Mouse (Mus musculus): ENCODE data around the gene B4galnt1. TPM values are rescaled to one million over a fixed set of nuclear protein-coding genes. Genes with fewer than 3 reads are reported as not detected.

B4galnt1 gene
- polyA plus RNA-seq, 1 experiment from 2014 or later, result 7.8 TPM

DNA sequence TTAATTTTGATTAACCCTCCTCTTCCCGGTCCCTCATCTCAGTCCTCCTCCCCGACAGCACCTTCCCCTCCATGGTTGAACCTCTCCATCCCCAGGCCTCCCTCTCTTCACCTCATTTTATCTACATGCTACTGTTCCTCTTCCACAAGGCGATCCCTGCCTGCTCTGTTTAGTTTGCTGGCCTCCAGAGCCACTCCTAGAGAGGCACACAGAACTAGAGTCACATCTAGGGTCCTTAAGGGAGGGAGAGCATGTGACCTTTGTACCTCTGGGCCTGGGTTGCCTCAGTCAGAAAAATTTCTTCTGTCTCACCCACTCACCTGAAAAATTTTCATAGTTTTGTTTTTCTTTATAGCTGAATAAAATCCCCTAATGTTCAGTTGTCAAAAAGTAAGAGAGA is 27.1 kb upstream of the B4galnt1 start:
- 85% methylated on average over 3 of the region's 3 CpGs for WGBS
- Histone ChIP-seq H3K9ac (ENCODE audit: low read length) (no peak overlapping the region), H3K4me2 (ENCODE audit: low read depth, low read length, severe bottlenecking) (no peak overlapping the region), H3K36me3 (ENCODE audit: control insufficient read depth, insufficient read depth, low read length) (no peaks in the 10 kb centered on the region), H3K4me1 (replicated peaks; ENCODE audit: control insufficient read depth, insufficient read depth, low read length) (no peaks in the 10 kb centered on the region), H3K4me3 (ENCODE audit: low read depth, low read length) (no peak overlapping the region), H3K27me3 (ENCODE audit: control insufficient read depth, insufficient read depth, low read length) (no peaks in the 10 kb centered on the region), H3K9me3 (ENCODE audit: control insufficient read depth, low read length) (no peaks in the 10 kb centered on the region), H3K27ac (ENCODE audit: low read depth, low read length) (no peak overlapping the region)
- ATAC-seq (replicated peaks; ENCODE audit: low FRiP score) (no peak), DNase-seq (ENCODE audit: low spot score) (no peak)

DNA sequence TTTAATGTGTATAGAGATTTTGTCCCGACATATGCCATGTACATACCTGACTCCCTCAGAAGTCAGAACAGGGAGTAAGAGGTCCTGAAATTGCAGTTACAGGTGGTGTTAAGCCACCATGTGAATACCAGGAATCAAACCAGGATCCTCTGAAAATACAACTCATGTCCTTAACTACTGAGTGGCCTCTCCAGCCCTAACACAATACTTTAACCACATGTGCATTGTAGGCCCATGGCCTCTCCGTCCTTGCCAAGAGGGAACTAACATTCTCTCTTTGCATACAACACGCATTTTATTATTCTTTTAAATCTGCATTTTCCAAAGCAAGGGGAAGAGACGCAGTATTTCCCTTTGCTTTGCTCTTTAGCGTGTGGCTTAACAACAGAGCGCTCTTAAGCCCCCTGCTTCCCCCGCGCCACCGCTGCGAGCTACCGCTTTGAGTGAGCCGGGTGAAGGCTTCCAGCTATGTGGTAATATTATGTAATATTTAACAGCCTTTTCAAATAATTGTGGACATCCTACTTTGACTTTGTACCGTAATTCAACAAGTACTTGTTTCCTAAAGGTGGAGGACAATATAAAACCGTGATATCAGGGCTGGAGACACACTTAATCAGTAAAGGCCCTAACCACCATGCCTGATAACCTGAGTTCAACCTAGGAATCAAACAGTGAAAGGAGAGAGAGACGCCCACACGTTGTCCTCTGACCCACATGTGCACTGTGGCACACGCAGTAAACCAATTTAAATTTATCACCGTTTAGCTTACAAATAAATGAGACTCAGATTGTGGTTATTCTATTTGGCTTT is 26.5 kb upstream of the B4galnt1 start:
- H3K36me3 ChIP-seq (ENCODE audit: control insufficient read depth, insufficient read depth, low read length), result no peaks in the 10 kb centered on the region
- ATAC-seq (replicated peaks; ENCODE audit: low FRiP score) (no peak), DNase-seq (ENCODE audit: low spot score) (no peak)
- H3K4me2 ChIP-seq (ENCODE audit: low read depth, low read length, severe bottlenecking), result no peak overlapping the region
- H3K9ac ChIP-seq (ENCODE audit: low read length), result no peak overlapping the region
- no peaks in the 10 kb centered on the region for H3K9me3 ChIP-seq (ENCODE audit: control insufficient read depth, low read length)
- H3K27ac ChIP-seq (ENCODE audit: low read depth, low read length), result no peak overlapping the region
- no peak overlapping the region for H3K4me3 ChIP-seq (ENCODE audit: low read depth, low read length)
- WGBS, result 94% methylated on average over 18 of the region's 18 CpGs
- no peaks in the 10 kb centered on the region for H3K4me1 ChIP-seq (replicated peaks; ENCODE audit: control insufficient read depth, insufficient read depth, low read length)
- no peaks in the 10 kb centered on the region for H3K27me3 ChIP-seq (ENCODE audit: control insufficient read depth, insufficient read depth, low read length)

DNA sequence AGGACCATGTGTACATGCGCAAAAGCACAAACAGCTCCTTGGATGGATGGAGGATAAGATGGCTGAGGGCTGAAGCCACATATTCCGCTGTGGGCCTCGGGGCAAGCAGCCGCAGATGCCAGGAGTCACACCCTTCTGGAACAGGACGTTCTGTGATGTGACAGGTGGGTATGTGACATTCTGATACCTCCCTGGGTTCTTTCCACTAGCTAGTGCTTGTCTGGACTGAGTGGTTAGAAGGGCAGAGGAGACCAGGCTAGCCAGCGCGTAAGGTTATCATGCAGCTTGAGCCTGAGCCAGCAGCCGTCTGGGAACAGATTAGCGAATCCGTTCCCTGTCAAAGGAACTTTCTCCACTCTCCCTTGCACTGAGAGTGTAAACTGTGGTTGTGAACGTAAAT is 24.1 kb upstream of the B4galnt1 start:
- Histone ChIP-seq H3K4me3 (ENCODE audit: low read depth, low read length) (no peak overlapping the region), H3K9me3 (ENCODE audit: control insufficient read depth, low read length) (no peaks in the 10 kb centered on the region), H3K27me3 (ENCODE audit: control insufficient read depth, insufficient read depth, low read length) (no peaks in the 10 kb centered on the region), H3K9ac (ENCODE audit: low read length) (no peak overlapping the region), H3K4me2 (ENCODE audit: low read depth, low read length, severe bottlenecking) (no peak overlapping the region), H3K4me1 (replicated peaks; ENCODE audit: control insufficient read depth, insufficient read depth, low read length) (no peaks in the 10 kb centered on the region), H3K27ac (ENCODE audit: low read depth, low read length) (no peak overlapping the region), H3K36me3 (ENCODE audit: control insufficient read depth, insufficient read depth, low read length) (no peaks in the 10 kb centered on the region)
- ATAC-seq (replicated peaks; ENCODE audit: low FRiP score) (no peak), DNase-seq (ENCODE audit: low spot score) (no peak)
- WGBS, result 90% methylated on average over 11 of the region's 11 CpGs

DNA sequence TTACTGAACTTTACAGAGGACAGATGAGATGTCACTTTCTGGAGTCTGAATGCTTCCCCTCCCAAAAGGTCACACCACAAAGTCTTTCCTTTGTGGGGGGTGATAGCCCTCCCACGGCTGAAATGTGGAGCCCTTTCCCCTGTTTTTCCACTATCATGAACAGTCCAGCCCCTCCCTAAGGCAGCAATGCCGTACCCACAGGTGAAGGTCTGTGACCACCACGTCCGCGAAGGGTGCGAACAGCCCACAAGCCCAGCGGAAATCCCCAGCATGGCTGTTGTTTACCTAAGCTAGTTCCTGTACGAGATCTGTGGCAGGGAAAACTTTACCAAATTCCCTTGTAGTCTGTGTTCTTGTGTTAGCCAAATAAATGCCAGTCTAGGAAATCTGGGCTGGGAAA is 23.5 kb upstream of the B4galnt1 start:
- DNase-seq (ENCODE audit: low spot score) (no peak), ATAC-seq (replicated peaks; ENCODE audit: low FRiP score) (no peak)
- no peaks in the 10 kb centered on the region for H3K9me3 ChIP-seq (ENCODE audit: control insufficient read depth, low read length)
- H3K4me2 ChIP-seq (ENCODE audit: low read depth, low read length, severe bottlenecking), result no peak overlapping the region
- H3K4me1 ChIP-seq (replicated peaks; ENCODE audit: control insufficient read depth, insufficient read depth, low read length), result no peaks in the 10 kb centered on the region
- no peak overlapping the region for H3K4me3 ChIP-seq (ENCODE audit: low read depth, low read length)
- no peaks in the 10 kb centered on the region for H3K27me3 ChIP-seq (ENCODE audit: control insufficient read depth, insufficient read depth, low read length)
- no peak overlapping the region for H3K9ac ChIP-seq (ENCODE audit: low read length)
- 89% methylated on average over 8 of the region's 8 CpGs for WGBS
- H3K27ac ChIP-seq (ENCODE audit: low read depth, low read length), result no peak overlapping the region
- H3K36me3 ChIP-seq (ENCODE audit: control insufficient read depth, insufficient read depth, low read length), result no peaks in the 10 kb centered on the region

DNA sequence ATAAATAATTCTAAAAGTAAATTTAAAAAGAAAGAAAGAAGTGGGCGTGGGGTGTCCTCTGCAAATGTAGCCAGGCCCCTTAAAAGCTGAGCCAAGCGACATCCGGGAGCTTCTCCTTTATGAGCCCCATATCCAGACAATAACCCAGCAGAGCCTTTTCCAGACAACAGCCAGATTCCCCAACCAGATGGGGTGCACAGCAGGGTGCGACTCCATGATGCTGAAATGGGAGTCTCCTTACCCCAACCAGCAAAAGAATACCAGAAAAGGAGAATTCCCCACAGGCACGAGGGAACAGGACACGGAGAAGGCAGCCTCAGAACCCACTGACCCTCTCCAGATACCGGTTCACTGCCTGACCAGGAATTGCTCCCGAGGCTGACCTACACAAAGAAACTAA is 21.8 kb upstream of the B4galnt1 start:
- ATAC-seq (replicated peaks; ENCODE audit: low FRiP score) (no peak), DNase-seq (ENCODE audit: low spot score) (no peak)
- Histone ChIP-seq H3K27me3 (ENCODE audit: control insufficient read depth, insufficient read depth, low read length) (no peaks in the 10 kb centered on the region), H3K9me3 (ENCODE audit: control insufficient read depth, low read length) (no peaks in the 10 kb centered on the region), H3K4me2 (ENCODE audit: low read depth, low read length, severe bottlenecking) (no peak overlapping the region), H3K36me3 (ENCODE audit: control insufficient read depth, insufficient read depth, low read length) (no peaks in the 10 kb centered on the region), H3K4me3 (ENCODE audit: low read depth, low read length) (no peak overlapping the region), H3K9ac (ENCODE audit: low read length) (no peak overlapping the region), H3K4me1 (replicated peaks; ENCODE audit: control insufficient read depth, insufficient read depth, low read length) (no peaks in the 10 kb centered on the region), H3K27ac (ENCODE audit: low read depth, low read length) (no peak overlapping the region)
- 91% methylated on average over 8 of the region's 8 CpGs for WGBS

DNA sequence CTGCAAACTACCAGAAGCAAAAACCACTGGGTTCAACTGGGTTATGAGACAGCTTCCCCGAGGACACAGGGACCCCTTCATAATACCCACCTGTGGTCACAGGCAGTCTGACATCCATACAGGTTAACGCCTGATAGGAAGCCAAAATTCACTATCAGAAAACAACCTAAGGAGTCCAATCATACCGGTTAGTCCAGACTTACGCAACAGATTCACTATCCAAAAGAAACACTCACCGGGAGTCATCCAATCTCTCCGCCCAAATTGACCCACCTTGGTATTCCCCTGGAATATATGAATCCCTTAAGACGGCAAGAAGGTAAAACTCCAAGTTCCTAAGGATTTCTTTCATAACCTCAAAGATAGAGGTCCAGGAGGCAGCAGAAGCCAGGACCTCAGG is 20.5 kb upstream of the B4galnt1 start:
- 93% methylated on average over 7 of the region's 7 CpGs for WGBS
- no peaks in the 10 kb centered on the region for H3K9me3 ChIP-seq (ENCODE audit: control insufficient read depth, low read length)
- no peaks in the 10 kb centered on the region for H3K36me3 ChIP-seq (ENCODE audit: control insufficient read depth, insufficient read depth, low read length)
- no peak overlapping the region for H3K4me2 ChIP-seq (ENCODE audit: low read depth, low read length, severe bottlenecking)
- H3K4me3 ChIP-seq (ENCODE audit: low read depth, low read length), result no peak overlapping the region
- H3K9ac ChIP-seq (ENCODE audit: low read length), result no peak overlapping the region
- H3K27me3 ChIP-seq (ENCODE audit: control insufficient read depth, insufficient read depth, low read length), result no peaks in the 10 kb centered on the region
- no peak for ATAC-seq (replicated peaks; ENCODE audit: low FRiP score)
- no peaks in the 10 kb centered on the region for H3K4me1 ChIP-seq (replicated peaks; ENCODE audit: control insufficient read depth, insufficient read depth, low read length)
- no peak overlapping the region for H3K27ac ChIP-seq (ENCODE audit: low read depth, low read length)
- no peak for DNase-seq (ENCODE audit: low spot score)

DNA sequence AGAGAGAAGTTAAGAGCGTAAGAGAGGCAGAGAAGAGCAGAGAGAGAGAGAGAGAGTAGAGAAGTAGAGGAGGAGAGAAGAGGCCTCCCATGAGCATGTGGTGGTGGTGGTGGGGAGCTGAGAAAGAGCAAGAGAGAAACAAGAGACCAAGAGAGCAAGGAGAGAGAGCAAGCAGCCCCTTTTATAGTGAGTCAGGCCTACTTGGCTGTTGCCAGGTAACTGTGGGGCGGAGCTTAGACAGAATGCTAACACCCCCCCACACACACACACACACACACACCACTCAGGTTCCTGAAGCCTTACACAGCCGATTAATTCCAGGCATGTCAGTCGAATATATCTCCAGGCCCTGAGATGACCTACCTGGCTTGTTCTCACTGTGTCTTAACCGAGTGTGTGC is 19.7 kb upstream of the B4galnt1 start:
- Histone ChIP-seq H3K27me3 (ENCODE audit: control insufficient read depth, insufficient read depth, low read length) (no peaks in the 10 kb centered on the region), H3K4me1 (replicated peaks; ENCODE audit: control insufficient read depth, insufficient read depth, low read length) (no peaks in the 10 kb centered on the region), H3K27ac (ENCODE audit: low read depth, low read length) (no peak overlapping the region), H3K4me3 (ENCODE audit: low read depth, low read length) (no peak overlapping the region), H3K9me3 (ENCODE audit: control insufficient read depth, low read length) (no peaks in the 10 kb centered on the region), H3K9ac (ENCODE audit: low read length) (no peak overlapping the region), H3K4me2 (ENCODE audit: low read depth, low read length, severe bottlenecking) (no peak overlapping the region), H3K36me3 (ENCODE audit: control insufficient read depth, insufficient read depth, low read length) (no peaks in the 10 kb centered on the region)
- no peak for DNase-seq (ENCODE audit: low spot score)
- no peak for ATAC-seq (replicated peaks; ENCODE audit: low FRiP score)
- WGBS, result 81% methylated on average over 5 of the region's 5 CpGs

DNA sequence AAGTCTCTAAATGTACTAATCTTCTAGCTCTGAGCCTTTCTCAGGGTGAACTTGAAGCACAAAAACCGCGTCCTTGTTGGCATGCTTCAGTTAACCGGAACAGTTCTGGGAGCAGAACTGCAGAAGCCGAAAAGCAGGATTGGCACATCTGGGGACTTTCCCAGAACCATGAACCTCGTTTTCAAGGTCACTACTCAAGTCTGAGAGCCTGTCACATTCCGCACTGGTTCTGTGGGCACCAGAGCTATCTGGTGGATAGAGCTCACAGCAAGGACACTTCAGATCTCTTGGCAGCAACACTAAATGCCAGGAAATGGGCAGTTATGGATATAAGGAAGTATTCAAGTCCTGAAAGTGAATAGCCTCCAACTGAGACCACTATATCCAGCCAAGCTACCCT is 17.9 kb upstream of the B4galnt1 start:
- no peak for DNase-seq (ENCODE audit: low spot score)
- 81% methylated on average over 6 of the region's 6 CpGs for WGBS
- no peak overlapping the region for H3K4me3 ChIP-seq (ENCODE audit: low read depth, low read length)

DNA sequence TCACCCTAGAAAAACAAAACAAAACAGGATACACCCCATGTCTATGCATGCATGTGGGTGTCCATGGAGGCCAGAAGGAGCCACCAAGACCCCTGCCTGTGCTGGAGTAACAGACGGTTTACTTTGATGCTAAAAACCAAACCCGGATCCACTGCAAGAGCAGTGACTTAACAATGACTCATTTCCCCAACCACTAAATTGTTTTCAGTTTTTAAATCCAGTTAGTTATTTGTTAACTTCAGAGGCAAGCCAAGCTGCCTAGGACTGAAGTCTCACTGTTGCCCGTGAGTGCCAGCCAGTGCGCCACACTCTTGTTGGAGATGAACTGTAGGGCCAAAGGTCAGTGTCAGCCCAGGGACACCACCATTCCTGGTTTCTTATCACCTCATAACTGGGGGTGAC is 14.6 kb upstream of the B4galnt1 start:
- Histone ChIP-seq H3K4me1 (replicated peaks; ENCODE audit: control insufficient read depth, insufficient read depth, low read length) (no peaks in the 10 kb centered on the region), H3K27me3 (ENCODE audit: control insufficient read depth, insufficient read depth, low read length) (no peaks in the 10 kb centered on the region), H3K27ac (ENCODE audit: low read depth, low read length) (no peak overlapping the region), H3K36me3 (ENCODE audit: control insufficient read depth, insufficient read depth, low read length) (no peaks in the 10 kb centered on the region), H3K4me2 (ENCODE audit: low read depth, low read length, severe bottlenecking) (no peak overlapping the region), H3K4me3 (ENCODE audit: low read depth, low read length) (no peak overlapping the region), H3K9ac (ENCODE audit: low read length) (no peak overlapping the region), H3K9me3 (ENCODE audit: control insufficient read depth, low read length) (no peaks in the 10 kb centered on the region)
- ATAC-seq (replicated peaks; ENCODE audit: low FRiP score), result no peak
- 90% methylated on average over 4 of the region's 4 CpGs for WGBS
- DNase-seq (ENCODE audit: low spot score), result no peak

More for the DNA sequence above, 17.9 kb upstream of the B4galnt1 start:
- no peaks in the 10 kb centered on the region for H3K36me3 ChIP-seq (ENCODE audit: control insufficient read depth, insufficient read depth, low read length)
- no peaks in the 10 kb centered on the region for H3K4me1 ChIP-seq (replicated peaks; ENCODE audit: control insufficient read depth, insufficient read depth, low read length)
- H3K4me2 ChIP-seq (ENCODE audit: low read depth, low read length, severe bottlenecking), result no peak overlapping the region
- no peaks in the 10 kb centered on the region for H3K9me3 ChIP-seq (ENCODE audit: control insufficient read depth, low read length)
- no peak overlapping the region for H3K27ac ChIP-seq (ENCODE audit: low read depth, low read length)
- H3K27me3 ChIP-seq (ENCODE audit: control insufficient read depth, insufficient read depth, low read length), result no peaks in the 10 kb centered on the region
- H3K9ac ChIP-seq (ENCODE audit: low read length), result no peak overlapping the region
- no peak for ATAC-seq (replicated peaks; ENCODE audit: low FRiP score)

All from forebrain, embryonic 11.5 days (tissue).